Mouse (Mus musculus) Patski (cell line): ENCODE measurements at regions not wholly inside any gene's neighbourhood (a gene's known extent, or its start where the extent isn't known, plus 50 kb on each side); places are given as distances from the start of the nearest gene placed in this dataset.

Source experiments
- ATAC-seq: fragments of 100-300 bp; one replicate; pipeline ENCODE4 v1.8.0; 2021
- CTCF ChIA-PET: fragments of 350-600 bp; sonication (Branson Sonifier 250); formaldehyde crosslinking; loops from one replicate; lab custom pipeline; 2022; ENCODE audit warnings: inconsistent platforms; lab: Charles Lee
- POLR2A ChIA-PET: fragments of 350-600 bp; sonication (Branson Sonifier 250); formaldehyde crosslinking; loops from one replicate; lab custom pipeline; 2022; ENCODE audit warnings: antibody characterized with exemption, inconsistent platforms; lab: Charles Lee
- DNase-seq: peaks from one replicate; pipeline ENCODE4 v3.0.0-alpha.2; 2011; ENCODE audit warnings: low read depth, low spot score
- H3K27me3 ChIP-seq: fragments of 371-371 bp; one replicate; pipeline ENCODE4 v1.5.1; 2021
- CTCF ChIP-seq: fragments of 100-300 bp; IDR thresholded peaks from one replicate; pipeline ENCODE4 v1.5.1; 2021
- in situ Hi-C: fragments of 300-500 bp; cut with MboI; formaldehyde crosslinking; loops from 3 replicates; pipeline ENCODE4 v1.11.1; 2018; ENCODE audit warnings: low pct_unique_long_range_greater_than_20kb, mixed read lengths

DNA sequence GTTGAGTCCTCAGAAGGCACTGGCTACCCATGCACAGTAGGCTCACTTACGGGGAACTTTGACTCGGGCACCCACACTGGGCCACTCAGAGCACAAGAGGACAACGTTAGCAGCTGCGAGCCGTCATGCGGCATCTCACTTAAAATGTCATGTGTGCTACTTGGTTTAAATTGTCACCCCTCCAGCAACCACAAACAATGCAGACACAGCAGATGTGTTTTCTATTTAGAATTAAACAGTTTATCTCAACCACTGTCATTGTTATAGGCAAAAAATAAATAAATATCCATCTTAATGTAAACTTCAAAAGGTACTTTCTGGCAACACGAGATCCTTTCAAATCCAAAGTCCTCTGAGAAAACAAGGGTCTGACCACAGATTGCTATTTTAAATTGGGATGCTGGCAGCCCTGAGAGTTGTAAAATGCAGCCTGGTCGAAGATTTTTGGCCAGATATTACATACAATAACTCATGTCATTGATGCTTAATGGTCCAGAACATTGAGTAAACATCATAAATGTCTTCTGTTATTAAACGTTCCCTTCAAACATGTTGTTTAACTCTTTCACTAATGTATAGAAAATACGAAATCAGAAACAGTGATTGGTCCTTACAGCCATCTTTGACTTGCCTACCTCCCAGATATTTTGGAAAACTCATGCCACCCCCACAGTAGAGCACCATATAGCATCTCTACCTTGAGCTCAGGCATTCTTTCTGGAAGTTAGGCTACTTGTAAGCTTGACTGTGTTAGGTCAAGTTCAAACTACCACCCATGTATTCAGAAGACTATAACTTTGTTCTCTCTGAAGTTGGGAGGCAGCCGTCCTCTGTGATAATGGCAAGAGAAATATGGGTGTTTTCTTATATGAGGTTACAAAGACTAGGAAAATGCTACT lies 232.8 kb upstream of the Tcf21 start:
- ChIA-PET CTCF (interaction anchor here (1.0 kb wide), 1 partner anchor 8 kb away, joined by 3 read pairs; no protein-coding TSS in a partner anchor), POLR2A (no interaction called here)
- H3K27me3 ChIP-seq = peaks cover 11% of the 10 kb centered on the region
- DNase-seq (no peak), ATAC-seq (no peak)
- in situ Hi-C loops = no loop called here
- TF ChIP-seq CTCF = no peak

DNA sequence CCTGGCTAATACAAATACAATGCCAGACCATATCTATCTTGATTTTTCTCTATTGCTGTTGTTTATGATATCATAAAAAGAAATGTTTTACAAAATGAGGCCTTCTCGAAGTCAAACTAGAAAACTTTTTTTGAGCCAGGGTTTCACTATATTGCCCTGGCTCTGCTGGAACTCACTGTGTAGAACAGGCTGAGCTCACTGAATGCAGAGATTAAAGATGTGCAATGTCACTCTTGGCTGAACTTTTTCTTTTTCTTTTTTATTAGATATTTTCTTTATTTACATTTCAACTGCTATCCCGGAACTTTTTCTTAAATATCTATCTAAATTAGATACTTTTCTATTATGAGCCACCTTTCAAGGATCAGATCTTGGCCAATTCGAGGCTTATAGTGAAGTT lies 224.5 kb upstream of the Tcf21 start:
- ATAC-seq (no peak), DNase-seq (no peak)
- CTCF ChIA-PET = interaction anchor here (1.1 kb wide), 1 partner anchor 9 kb away, joined by 3 read pairs; no protein-coding TSS in a partner anchor
- peaks cover 13% of the 10 kb centered on the region for H3K27me3 ChIP-seq
- in situ Hi-C loops = no loop called here
- POLR2A ChIA-PET = no interaction called here
- TF ChIP-seq CTCF = no peak

DNA sequence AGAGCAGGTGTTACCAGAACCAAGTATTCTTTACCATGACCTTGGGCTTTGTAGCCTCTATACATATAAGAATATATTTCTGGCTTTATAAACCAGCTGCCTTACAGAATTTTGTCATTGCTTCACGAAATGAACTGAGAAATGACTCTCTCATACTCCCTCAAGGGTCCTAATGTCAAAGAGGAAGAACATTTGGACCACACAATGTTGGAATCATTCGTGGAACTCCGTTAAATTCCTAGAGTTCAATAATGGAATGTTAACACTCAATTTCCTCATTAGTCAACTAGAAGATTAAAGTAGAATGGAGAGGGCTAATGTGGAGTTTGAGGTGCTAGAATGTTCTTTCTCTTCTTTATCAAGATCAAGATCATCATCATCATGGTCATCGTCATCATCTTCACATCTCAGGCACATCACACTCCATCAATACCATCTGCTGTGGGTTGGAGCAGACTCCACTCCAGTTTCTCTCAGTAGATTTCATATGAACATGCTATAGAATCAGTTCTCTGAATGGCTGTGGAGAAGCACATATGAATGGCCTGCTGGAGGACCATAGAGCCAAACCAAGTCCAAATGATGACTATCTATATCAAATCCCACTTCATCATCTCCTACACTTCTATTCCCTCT lies 211.6 kb upstream of the Tcf21 start:
- ATAC-seq (no peak), DNase-seq (no peak)
- POLR2A ChIA-PET = no interaction called here
- in situ Hi-C loops = no loop called here
- CTCF ChIA-PET = no interaction called here
- peaks cover 36% of the 10 kb centered on the region for H3K27me3 ChIP-seq
- TF ChIP-seq CTCF = no peak

DNA sequence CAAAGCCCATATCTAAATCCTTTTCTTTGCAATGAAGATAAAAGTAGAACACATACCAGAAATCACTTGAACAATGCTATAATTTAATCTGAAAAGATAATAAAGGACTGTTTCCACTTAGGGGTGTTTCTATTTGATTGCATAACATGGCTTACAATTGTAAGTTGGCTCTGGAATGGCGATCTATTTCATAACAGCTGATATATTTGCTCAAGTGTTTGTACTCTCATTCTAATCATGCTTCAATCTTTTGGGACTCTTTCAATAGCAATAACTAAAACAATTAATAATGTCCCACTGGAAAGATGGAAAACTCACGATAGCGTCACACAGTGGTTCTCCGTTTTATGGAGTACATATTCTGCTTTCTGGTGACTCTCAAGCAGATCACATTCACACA lies 208.0 kb upstream of the Tcf21 start:
- ChIA-PET CTCF (interaction anchor here (1.0 kb wide), 1 partner anchor 10 kb away, joined by 3 read pairs; no protein-coding TSS in a partner anchor), POLR2A (no interaction called here)
- peaks cover 32% of the 10 kb centered on the region for H3K27me3 ChIP-seq
- TF ChIP-seq CTCF = no peak
- no peak for ATAC-seq
- no peak for DNase-seq
- in situ Hi-C loops = no loop called here

DNA sequence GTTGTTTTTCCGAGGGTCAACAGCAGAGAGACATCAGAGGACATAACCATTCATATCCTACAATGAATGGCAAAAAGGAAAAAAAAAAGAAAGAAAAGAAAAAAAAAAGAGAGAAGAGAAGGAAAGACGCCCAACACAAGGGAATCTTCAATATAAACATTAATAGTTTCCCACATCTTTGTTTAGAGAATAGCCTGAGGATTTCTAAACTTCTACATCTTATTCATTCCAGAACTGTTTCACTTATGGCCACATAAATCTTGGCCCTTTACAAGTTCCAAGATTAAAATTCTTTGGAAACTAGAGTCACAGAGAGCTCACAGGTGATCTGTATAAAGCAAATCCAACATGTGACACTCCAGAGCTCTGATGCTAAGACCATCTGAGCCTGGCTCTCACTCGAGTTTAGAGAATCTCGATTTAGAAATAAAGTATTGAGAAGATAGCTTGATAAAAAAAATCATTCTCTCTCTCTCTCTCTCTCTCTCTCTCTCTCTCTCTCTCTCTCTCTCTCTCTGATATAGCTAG lies 197.2 kb upstream of the Tcf21 start:
- POLR2A ChIA-PET = no interaction called here
- DNase-seq (no peak), ATAC-seq (no peak)
- peaks cover 25% of the 10 kb centered on the region for H3K27me3 ChIP-seq
- in situ Hi-C loops = no loop called here
- CTCF ChIA-PET = interaction anchor here (0.9 kb wide), 1 partner anchor 11 kb away, joined by 3 read pairs; no protein-coding TSS in a partner anchor
- TF ChIP-seq CTCF = no peak

DNA sequence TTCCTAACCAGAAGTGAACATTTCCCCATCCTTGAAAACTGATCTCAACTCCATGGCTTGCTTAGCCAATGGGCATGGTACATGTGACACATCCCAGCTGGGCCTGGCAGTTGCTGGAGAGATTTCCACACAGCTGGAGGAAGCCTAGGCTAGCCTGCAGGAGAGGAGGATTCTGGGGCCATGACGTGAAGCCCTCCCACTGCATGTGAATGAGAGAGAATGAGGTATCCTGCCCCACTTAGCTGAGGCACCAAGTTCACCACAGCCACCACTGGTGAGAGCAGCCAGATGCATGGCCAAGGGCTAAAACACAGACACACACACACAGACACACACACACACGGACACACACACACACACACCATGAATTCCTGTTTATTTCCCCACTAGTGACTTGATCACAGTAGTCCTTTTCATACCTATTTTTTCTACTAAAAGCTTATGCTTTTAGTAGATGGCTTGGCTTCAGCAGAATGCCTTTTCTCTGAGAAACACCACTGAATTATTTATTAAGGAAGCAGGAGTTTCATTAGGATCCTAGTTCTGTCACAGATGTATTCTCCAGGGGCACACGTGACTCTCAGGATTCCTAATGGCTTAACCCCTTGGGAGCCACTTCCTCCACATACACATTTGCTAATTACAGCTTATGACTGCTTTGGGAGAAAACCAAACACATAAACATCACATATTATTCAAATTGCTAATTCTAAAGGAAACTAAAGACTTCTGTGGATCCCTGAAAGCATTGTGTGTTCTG lies 196.1 kb upstream of the Tcf21 start:
- CTCF ChIA-PET = no interaction called here
- no peak for TF ChIP-seq CTCF
- ATAC-seq = no peak
- in situ Hi-C loops = no loop called here
- no peak for DNase-seq
- POLR2A ChIA-PET = no interaction called here
- peaks cover 34% of the 10 kb centered on the region for H3K27me3 ChIP-seq

DNA sequence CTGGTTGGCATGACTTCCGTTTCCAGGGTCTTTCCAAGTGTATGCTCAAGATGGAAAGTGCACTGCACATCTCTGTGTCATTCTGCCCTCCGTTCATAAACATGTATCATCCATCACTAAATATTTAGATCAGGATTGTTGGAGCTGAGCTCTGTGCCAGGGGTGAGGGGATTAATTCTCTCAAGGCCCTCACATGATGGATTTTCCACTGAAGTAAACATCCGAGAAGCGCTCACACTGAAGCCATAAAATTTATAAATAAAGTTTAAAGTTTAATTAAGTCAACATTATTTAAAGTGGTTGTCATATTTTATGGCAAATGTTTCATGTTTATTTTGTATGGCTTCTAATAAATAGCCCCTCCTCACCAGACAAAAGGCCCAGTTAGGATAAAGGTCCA lies 190.7 kb upstream of the Tcf21 start:
- TF ChIP-seq CTCF = no peak
- CTCF ChIA-PET = no interaction called here
- H3K27me3 ChIP-seq = peaks cover 49% of the 10 kb centered on the region
- DNase-seq (no peak), ATAC-seq (no peak)
- POLR2A ChIA-PET = no interaction called here
- in situ Hi-C loops = no loop called here

DNA sequence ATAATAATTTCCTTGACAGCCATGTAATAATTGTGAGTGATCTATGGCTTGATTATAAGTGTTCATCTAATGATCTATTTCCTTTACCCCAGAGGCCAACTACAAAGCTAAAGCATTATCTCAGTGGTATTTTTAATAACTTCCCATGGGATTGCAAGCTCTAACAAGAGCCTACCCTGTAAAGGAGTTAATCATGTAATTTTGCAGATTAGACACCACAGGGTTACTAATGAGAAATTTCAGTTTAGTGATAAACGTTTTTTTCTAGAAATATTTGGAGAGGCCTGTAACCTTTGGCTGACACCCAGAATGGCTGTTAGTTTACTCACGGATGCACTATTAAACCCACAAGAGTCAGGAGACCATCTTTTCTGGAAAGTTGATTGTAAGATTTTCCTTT lies 190.2 kb upstream of the Tcf21 start:
- DNase-seq (no peak), ATAC-seq (no peak)
- TF ChIP-seq CTCF = no peak
- POLR2A ChIA-PET = interaction anchor here (0.7 kb wide), 1 partner anchor 54 kb away, joined by 4 read pairs; no protein-coding TSS in a partner anchor
- in situ Hi-C loops = no loop called here
- CTCF ChIA-PET = no interaction called here
- peaks cover 52% of the 10 kb centered on the region for H3K27me3 ChIP-seq

DNA sequence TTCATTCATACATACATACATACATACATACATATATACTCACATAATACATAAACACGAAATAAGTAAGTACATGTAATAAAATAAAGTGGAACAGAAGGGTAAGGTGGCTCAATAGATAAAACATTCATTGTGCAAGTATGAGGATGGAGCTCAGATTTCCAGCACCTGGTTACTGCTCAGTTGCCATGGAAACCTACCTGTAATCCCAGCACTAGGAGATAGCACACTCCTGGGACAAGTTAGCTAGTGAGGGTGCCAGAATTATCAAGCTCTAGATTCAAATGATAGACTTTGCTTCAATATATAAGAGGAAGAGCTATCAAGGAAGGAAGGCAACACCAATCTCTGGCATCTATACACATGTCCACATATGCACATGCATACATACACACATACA lies 184.8 kb upstream of the Tcf21 start:
- peaks cover 20% of the 10 kb centered on the region for H3K27me3 ChIP-seq
- in situ Hi-C loops = no loop called here
- no peak for DNase-seq
- ChIA-PET POLR2A (no interaction called here), CTCF (no interaction called here)
- no peak for TF ChIP-seq CTCF
- ATAC-seq = no peak

DNA sequence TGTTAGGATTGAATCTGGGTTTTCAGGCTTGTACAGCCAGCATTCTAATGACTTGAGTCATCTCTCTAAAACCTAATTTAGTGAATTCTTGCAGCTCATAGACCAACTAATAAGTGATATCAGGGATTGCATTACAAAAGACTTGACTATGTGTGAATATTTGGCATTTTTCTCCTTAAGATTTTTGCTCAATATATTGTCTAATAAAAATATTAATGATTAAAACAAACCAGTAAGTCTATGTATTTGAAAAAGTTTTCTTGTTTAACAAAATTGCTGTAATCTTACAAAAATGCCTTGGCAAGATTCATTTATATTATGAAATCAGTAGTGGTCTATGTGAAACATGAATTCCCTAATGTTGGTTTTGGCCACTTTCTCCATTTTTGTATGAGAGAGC lies 183.7 kb upstream of the Tcf21 start:
- CTCF ChIA-PET = no interaction called here
- TF ChIP-seq CTCF = no peak
- no peak for ATAC-seq
- in situ Hi-C loops = no loop called here
- POLR2A ChIA-PET = no interaction called here
- no peak for DNase-seq
- H3K27me3 ChIP-seq = peaks cover 16% of the 10 kb centered on the region
